Mouse (Mus musculus): ENCODE results near the gene Ccdc73.
"Not testable (repeated sequence)": the region's sequence is repeated elsewhere in the genome, so short reads cannot be mapped to it uniquely, and the experiment has no call there.

Gene Ccdc73

DNA sequence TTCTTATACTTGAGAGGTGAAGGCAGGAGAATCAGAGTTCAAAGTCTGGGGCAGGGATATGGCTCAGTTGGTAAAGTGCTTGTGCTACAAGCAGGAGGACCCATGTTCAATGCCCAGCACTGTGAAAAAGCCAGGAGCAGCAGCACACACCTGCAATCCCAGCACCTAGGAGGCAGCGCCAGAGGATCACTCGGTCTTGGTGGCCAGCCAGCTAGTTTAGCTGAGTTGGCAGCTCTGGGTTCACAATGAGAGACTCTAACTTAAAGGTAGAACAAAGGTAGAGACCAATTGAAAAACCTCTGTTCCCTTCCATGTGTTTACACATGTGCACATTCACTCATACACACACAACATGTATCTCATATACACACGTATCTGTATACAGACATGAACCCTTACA is 1.5 kb downstream of the Ccdc73 start:
- DNase-seq (ENCODE audit: low spot score), result no peak

DNA sequence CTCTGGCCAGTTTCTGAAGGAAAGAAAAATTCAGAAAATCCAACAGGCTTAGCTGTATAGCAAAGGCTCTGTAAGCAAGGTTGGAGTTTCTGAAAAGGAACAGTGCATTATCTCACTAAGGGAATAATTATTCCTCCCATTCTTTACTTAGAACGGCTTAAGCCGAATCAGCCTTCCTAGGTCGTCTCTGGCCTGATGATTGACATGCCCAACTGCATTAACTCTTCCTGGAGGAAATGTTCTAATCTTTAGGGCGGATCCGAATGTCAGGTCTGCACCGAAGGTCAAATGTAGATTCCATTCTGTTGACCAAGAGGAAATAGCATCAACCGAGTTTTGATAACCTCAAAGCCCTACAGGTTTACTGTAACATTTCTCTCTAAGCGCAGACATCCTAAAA is 11.2 kb downstream of the Ccdc73 start:
- no peak for DNase-seq (ENCODE audit: low spot score)

DNA sequence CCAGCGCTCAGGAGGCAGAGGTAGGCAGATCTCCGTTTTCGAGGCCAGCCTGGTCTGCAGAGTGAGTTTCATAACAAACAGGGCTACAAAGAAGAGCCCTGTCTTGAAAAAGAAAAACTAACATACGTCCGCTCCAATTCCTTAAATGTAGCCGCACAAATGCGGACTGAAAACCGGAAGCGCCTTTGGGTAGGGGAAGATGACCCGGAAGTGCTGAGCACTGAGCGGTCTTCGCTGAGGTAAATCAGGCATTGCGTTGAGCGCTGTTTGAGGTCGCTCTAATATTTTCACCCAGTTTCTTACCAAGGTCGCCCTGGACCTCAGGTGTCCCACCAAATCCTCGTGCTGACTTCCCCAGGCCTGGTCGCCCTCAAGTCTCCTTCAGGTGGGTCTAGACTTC is 18.5 kb downstream of the Ccdc73 start:
- DNase-seq (ENCODE audit: low spot score), result no peak

DNA sequence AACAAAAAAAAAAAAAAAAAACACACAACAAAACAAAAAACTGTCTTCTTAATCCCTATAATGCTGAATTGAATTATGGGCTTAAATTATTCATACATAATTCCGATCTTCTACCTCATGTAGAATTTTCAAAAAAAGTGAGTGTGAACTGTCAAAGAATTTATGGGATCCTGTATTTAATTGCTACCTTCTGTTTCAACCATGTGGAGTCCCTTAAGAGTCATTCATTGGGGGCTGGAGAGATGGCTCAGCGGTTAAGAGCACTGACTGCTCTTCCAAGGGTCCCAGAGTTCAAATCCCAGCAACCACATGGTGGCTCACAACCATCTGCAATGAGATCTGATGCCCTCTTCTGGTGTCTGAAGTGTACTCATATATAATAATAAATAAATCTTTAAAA is 19.7 kb downstream of the Ccdc73 start:
- not testable (repeated sequence) for DNase-seq (ENCODE audit: low spot score)

DNA sequence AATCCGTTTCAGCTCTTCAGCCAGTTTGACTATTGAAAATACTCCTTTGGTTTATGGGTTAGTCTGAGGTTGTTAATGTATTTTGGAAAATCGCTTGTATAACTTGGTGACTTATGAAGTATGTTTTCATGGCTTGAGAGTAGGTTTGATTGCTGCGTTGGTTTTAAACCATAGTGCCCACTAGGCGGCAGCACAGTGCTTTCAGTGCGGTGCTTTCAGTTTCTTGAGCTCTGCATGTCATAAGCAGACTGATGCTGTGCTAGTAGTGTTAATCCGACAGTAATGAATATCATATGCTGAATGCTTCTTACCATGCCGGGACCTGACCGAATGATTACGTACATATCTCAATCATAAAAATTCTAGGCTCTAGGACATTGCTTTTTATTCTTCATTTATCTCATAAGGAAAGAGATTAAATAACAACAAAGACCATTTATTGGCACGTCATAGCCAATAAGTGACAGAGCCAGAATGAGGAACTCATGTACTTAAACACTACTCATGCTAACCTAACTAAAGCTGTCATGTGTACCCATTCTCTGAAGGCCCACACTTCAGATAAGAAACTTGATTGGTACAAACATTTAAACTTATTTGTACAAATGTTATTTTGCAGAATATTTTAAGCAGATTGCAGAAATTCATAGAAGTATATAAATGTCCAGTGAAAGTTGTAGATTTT is 20.4 kb downstream of the Ccdc73 start:
- peak; percentile 49 for DNase-seq (ENCODE audit: low spot score)

DNA sequence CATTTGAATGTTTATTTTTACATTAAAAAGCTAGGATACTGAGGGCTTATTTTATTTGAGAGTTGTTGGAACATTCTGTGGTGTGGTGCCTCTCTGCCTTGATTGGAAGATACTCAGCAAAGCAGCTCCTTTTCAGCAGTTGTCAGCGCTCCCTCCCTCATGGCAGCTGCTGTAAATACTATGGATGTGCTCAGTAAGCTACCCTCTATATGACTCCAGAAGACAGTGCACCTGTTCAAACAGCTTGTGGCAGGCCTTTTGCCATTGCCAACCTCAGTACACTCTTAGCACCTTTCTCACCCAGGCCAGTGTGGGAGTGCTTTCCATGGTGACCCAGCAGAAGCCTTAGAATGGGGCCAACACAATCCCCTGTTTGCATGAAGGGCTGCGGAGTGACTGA is 32.4 kb downstream of the Ccdc73 start:
- no peak for DNase-seq (ENCODE audit: low spot score)

DNA sequence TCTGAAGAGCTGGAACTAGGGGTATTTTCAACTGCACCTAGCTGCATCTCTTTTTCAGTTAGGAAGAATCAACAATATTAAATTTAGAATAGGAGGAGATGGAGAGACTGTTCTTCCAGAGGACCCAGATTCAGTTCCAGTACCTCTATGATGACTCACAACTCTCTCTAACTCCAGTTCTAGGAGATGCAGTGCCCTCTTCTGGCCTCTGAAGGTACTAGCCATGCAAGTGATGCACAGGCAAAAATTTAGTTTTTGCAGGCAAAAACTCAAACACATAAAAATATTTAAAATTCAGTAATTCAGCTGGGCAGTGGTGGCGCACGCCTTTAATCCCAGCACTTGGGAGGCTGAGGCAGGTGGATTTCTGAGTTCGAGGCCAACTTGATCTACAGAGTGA is 48.1 kb downstream of the Ccdc73 start:
- no peak for DNase-seq (ENCODE audit: low spot score)

DNA sequence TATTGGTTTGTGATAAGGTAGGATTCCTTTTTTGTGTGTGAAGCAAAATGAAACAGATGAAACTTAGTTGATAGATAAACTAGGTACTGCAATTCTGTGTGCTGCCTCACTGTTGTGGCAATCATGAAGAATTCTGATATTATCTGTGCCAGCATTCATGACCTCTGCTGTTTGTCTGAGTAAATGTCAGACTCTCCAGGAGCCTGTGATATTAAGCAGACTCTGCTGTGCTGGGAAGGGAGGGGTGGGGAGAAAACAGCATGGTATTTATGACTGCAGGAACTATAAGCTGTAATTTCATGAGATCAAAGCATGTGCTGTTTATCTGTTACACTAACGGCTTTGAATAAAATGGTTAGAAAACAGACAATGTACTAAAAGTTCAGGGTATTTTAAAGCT is 96.9 kb downstream of the Ccdc73 start:
- DNase-seq (ENCODE audit: low spot score), result no peak

DNA sequence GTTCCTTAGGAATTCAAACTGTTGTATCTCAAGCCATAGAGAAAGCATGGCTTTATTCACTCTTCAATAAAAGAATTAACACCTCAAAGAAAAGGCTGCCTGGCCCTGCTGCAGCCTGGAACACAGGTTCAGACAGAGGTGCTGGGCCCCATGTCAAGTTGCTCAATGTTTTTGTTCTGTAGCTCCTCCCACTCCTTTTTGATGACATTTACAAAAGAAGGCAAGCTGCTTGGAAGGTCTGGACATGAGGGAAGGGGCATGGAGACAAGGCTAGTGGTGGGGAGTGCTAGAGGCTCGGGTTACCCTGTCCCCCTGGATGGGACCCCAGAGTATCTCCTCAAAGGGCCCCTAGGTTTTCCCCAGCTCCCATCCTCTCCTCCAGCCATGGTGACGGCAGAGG is 114.1 kb downstream of the Ccdc73 start:
- no peak for DNase-seq (ENCODE audit: low spot score)

DNA sequence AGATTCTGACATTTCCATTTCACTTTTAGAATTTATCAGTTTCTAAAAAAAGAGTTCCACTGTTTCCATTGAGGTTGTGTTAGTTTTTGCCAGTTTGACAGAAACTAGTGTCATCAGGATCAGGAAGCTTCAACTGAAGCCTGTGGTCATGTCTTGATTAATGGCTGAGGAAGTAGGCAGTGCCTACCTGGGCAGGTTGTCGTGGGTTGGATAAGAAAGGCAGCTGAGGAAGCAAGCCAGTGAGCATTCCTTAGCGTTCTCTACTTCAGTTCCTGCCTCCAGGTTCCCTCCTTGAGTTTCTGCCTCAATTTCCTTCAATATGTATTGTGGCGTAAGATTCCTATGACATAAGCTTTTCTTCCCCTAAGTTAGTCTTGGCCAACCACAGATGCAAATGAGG is 118.2 kb downstream of the Ccdc73 start:
- no peak for DNase-seq (ENCODE audit: low spot score)

DNA sequence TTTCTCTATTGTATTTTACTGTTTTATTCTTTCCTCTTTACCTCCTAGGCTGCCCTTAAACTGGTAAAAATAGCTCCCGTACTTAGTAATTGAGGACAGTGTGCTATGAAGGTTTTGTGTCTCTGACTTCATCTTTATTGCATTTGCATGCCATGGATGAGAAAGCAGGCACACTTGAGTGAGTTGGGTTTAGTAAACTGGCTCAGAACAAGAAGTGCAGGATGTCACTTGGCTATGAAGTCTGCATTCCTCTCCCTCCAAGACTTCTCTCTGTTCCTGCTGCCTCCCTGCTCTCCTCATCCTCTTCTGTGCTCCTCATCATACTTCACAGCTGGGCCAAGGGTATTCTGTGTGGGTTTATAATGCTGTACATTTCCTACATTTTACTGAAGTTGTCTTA is 121.4 kb downstream of the Ccdc73 start:
- no peak for DNase-seq (ENCODE audit: low spot score)

DNA sequence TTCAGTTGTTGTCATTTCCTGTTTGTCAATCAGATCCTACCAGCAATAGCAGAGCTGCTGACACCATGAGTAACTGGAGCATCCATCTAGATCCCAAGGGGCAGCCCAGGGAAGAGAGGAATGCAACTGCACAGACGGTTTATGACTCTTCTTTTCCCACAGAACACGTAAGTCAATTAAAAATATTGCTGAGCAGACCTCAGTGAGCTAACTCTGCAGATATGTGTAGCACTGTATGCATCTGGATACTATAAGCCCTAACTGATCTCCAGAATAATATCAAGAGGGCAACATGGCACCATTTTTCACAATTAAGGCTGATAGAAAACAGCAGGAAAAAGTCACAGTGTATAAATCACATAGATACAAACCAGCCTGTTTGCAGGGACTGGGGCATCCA is 126.8 kb downstream of the Ccdc73 start:
- no peak for DNase-seq (ENCODE audit: low spot score)

DNA sequence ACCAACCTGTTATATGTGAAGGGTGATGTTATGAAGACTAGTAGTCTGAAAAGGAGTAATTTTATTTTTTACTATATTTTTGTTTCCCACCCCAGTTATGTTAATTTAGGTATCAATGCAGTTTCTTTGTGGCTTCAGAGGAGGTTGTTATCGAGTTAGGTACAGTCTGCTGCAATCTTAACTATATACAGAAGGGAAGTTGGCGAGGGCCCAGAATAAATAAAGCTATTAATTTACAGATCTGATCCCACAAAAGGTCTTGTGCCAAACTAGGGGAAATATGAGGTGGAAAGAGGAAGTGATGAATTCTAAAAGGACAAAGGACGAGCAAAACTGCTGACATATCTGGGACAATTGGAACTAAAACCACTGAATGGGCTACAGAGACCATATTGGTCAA is 128.6 kb downstream of the Ccdc73 start:
- no peak for DNase-seq (ENCODE audit: low spot score)

DNA sequence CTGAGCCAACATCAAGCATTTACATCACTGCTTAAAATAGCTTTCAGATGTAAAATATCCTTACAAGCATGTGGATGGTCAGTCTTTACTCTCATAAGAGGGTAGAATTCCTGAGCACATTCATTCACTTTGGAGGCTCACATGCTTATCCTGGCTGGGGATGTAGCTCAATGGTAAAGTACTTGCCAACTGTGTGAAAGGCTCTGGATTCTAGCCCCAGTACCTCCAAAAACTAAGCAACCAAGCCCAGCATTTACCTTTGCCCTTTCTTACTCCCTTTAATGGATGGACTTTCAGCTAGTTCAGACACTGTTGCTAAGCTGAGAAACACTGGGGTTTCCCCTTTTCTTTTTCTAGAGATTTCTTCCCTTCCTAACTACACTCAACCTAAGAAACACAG is 139.6 kb downstream of the Ccdc73 start:
- DNase-seq (ENCODE audit: low spot score), result no peak

DNA sequence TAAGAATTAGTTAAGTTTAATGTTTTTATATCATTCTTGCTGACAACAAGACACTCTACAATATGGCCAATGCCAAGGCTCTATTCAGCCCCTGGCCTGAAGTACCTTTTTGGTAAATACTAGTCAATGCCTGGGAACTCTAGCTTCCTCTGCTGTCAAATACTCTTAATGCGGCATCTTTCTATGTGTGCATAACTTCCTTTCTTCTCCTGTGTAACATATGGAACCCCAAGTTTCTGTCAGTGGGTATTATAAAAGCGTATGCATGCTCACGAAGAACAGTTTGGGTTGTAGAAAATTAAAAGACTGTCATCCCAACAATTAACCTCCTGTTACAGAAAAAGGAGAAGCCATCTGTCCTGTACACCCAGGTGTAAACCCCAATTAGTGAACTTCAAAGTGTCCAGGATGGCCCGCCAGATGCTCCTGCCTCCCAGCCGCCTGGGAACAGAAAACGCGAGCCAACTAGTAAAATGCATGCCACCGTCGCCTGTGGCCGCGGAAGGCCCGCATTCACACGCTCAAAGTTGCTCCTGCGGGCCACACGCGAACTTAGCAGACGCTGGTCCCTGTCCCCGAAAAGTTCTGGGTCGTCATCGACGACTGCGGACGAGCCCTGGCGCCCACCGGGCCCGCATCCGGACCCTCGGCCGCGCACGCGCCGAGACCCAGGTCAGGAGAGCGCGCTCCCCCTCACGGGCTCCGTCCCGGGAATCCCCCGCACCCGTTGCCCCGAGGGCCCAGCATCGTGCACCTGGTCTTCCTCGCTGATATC is 148.8 kb downstream of the Ccdc73 start:
- DNase-seq (ENCODE audit: low spot score), result no peak

DNA sequence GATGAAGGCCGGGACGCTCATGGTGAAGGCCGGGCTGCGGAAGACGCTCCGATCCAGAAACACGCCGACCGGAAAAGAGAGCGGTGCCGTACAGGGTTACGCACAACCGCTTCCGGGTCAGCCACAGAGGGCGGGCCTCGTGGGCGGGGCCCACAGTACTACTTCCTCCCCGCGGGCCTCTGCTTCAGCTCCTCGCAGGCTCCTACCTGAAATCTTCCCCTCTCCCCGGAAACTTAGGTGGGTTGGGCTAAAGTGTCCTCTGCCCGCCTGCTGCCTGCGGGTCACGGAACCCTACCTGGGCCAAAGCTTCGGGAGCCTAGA is 149.3 kb downstream of the Ccdc73 start, which contains the start of gene Eif3m:
Gene Eif3m (minus strand): TSS at position 114 of the 321 bp plus-strand sequence.
- DNase-seq (ENCODE audit: low spot score), result peak; percentile 89

DNA sequence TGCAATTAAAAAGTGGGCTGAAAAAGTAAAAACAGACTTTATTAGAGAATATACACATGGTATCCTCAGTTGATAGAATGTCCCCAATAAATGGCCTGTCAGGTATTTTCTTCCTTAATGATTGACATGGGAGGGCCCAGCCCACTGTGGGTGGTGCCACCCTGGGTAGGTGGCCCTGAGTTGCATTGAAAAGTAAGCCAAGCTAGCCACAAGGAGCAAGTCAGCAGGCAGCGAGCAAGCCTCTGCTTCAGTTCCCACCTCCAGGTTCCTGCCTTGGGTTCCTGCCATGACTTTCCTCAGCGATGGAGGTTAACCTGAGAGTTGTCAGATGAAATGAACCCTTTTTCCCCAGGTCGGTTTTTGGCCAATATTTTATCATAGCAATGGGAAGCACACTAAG is 150.2 kb downstream of the Ccdc73 start:
- no peak for DNase-seq (ENCODE audit: low spot score)

DNA sequence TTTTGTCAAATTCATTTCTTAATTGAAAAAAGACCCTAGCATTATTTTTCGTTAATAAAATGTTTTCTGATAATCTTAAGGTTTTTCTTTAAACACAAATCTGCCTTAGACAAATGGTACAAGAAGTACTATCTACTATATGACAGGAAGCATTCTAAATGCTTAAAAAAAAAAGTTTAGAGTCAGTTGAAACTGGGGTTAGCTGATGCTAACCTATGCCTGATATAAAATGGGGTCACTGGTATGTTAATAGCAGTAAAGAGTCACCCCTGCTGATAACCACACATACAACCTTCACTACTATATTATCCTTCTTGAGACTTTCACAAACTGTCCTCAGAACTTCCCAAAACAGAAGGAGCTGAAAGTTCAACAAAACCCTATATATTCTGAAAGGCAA is 151.9 kb downstream of the Ccdc73 start:
- DNase-seq (ENCODE audit: low spot score), result no peak

DNA sequence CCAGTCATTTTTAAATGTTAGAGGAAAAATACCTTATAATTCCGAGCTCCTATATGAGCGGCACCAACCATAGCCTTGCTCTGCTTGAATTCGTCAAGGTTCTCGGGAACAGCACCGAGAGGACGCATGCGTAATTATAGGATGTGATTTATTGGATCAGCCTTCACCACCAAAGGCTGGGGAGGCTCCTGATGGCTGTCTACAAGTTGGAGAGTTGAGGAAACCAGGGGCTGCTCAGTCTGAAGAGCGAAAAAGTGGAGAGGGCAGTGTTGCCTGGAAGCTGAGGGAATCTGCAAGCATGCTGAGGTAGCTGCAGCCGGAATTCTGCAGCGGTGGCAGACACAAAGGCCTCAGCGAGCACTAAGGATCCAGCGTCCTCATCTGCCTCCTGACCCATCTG is 153.7 kb downstream of the Ccdc73 start:
- DNase-seq (ENCODE audit: low spot score), result no peak

DNA sequence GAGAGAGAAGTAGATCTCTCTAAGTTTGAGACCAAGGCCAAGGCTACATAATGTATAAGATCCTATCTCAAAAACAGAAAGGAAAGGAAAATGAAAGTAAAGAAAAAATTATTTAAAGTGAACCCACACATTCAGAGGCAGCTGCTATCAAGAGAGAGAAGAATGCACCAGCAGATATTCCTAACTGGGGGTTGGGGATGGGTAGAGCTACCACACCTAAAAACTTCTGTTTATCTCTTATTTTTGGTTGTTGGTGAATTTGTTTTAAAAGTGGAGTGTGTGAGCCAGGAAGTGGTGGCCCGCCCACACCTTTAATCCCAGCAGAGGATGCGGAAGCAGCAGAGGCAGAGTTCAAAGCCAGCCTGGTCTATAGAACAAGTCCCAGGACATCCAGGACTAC is 154.2 kb downstream of the Ccdc73 start:
- no peak for DNase-seq (ENCODE audit: low spot score)

DNA sequence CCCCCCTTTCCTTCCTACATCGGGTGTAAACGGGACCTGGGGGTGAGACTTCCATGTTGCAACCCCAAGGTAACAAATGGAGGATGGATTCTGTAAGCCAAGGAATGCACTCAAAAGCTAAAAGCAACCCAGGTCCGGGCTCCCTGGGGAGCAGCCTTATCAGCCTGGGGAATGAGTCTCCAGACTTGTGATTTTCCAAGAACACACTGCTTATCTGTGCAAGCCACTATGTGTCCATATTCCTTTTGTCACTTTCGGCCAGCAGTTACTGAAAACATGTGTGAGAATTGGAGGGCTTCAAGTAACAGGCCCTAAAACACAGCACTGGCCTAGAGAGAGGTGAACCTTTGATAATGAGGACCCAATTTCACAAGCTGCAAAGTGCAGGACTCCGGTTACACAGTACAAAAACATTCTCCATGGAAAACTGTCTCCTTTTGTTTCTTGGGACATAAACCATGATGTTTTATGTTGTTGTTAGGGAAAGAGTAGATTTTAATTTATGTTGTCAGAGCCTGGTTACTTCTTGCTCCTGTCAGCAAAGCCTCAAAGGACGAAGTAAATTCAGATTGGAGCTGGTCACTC is 155.5 kb downstream of the Ccdc73 start:
- no peak for DNase-seq (ENCODE audit: low spot score)

DNA sequence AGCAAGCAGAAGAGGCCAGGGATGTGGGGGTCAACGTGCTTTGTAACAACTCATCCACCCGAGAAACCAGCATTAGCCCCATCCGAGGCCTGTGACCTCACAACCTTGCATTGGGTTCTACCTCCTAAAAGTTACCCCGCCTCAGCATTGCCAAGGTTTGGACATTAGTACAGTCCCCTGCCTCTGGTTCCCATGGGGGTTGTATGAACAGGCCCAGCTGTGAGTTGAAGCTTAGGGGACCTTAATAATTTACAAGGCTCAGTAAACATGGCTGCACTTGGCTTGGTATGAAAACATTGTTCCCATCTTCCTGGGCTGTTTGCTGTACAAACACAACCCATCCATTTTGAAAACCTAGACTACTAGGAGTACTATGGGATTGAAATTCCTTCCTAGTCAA is 156.2 kb downstream of the Ccdc73 start:
- DNase-seq (ENCODE audit: low spot score), result no peak

DNA sequence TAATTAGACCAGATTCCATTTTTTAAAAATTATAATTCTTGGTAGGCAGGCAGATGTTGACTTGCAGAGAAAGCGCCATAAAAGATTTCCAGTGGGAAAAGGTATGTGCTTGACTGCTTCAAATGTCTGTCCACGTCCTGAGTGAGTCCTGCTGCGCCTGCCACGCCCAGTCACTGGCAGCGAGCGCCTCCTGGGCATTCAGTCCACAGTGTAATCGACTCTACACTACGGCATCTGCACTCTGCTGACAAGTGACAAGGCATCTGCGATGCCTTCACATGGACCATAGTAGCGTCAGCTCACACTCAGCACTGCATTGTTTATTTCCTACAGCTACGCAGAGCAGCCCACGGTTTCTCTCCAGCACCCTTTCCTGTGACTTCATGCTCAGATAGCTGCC is 158.0 kb downstream of the Ccdc73 start:
- not testable (repeated sequence) for DNase-seq (ENCODE audit: low spot score)

Data from ovary, postnatal 10 days (tissue).